Mouse (Mus musculus): ENCODE measurements at regions not wholly inside any gene's neighbourhood (a gene's known extent, or its start where the extent isn't known, plus 50 kb on each side); places are given as distances from the start of the nearest gene placed in this dataset.

DNA sequence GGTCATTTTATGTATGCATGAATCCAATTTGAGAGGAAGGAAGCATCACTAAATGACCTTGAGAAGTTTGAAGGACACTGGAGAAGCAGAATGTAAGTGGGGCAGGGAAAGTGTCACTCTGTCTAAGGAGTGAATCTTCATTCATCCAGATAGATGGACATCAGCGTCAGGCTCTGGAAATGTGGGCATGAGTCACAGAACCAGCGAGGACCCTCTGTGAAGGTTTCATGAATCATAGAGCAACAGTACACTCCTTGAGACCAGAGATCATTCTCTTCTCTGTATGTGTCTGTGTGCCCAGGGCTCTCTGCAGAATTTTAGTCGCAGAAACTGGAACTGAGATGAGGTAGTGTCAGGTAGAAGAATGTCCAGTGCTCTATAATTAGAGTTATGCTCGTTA lies 62.4 kb upstream of the Lypd6 start:
- peak; percentile 64 to 70 for DNase-seq (ENCODE audit: inconsistent age in 2 of 2, low spot score in 1 of 2)

DNA sequence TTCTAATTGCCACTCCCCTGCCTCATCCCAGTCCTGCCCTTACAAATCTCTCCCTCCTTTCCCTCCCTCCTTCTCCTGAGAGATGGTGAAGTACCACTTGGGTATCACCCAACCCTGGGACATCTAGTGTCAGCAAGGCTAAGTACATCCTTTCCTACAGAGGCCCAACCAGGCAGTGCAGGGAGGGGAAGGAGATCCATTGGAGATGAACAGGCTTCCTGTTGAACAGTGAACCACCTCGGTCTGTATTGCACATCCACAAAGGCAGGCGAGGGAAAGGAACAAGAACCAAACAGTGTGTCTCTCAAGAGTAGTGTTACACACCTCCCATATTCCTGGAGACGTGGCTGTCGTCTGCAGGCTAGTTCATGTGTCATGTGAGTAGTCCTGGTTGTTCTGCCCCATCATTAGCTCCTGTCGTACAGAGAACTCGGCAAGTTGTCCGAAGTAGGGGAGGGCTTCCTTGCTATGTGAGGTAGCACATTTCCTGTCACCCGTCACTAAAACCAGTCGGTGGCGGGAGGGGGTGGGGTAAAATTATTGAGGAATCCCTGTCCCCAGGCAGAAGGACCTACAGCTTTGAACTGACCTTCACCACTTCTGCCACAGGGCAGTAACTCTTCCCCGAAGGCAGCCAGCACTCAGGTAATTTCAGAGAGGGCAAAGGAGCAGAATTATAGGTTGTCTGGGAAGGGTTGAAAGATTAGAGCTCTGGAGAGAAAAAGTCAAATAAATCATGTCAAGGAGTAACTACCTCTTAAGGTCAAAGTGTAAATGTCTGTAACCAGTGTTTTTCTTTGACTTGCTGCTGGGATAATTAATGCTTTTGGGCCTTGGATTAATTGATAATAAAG lies 61.3 kb upstream of the Lypd6 start:
- DNase-seq (ENCODE audit: inconsistent age in 2 of 2, low spot score in 1 of 2), result peak; percentile 16 to 52

GRCm38 (mm10) chr2:50008282-50008681 lies 57.9 kb upstream of the Lypd6 start:
- DNase-seq (ENCODE audit: inconsistent age in 2 of 2, low spot score in 1 of 2), result no peak

DNA sequence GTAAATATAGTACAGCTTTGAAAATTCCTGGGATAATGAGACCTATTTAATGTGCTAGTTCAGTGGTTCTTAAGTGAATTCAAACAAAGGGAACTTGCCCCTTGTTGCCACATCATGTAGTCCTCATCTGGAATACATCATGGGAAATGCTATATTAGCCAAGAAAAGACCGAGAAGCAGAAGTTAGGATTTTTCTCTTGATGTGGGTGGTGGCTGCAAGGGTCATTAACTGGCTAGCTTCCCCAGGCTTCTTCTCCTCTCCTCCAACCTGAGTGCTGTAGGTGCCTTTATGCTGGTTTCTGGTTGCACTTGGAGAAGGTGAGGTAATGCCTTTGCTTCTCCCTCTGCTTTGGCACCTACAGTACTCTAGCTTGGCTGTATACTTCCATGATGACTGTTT lies 55.8 kb upstream of the Lypd6 start:
- DNase-seq (ENCODE audit: inconsistent age in 2 of 2, low spot score in 1 of 2), result no peak

GRCm38 (mm10) chr2:50012303-50012702 lies 53.9 kb upstream of the Lypd6 start:
- peak; percentile 37 to 68 for DNase-seq (ENCODE audit: inconsistent age in 2 of 2, low spot score in 1 of 2)

- no peak for DNase-seq (ENCODE audit: inconsistent age in 2 of 2, low spot score in 1 of 2)
Observed at GRCm38 (mm10) chr2:50013248-50013647, 53.0 kb upstream of the Lypd6 start.

DNA sequence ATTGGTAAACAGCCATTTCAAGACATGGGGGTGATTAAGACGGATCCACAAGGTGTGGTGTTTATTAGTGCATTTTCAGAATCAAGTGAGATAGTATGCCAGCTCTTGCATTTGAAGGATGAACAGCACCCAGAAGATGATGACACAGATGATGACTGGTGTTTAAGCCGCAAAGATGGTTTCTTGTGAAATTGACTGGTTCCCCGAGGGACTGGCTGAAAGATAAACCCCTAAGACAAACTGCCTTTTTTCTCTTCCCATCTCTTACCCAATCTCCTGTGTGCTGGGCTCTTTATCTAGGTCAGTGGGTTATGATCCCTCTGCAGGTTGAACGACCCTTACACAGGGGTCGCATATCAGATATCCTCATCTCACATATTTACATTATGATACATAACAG lies 52.3 kb upstream of the Lypd6 start:
- DNase-seq (ENCODE audit: inconsistent age in 2 of 2, low spot score in 1 of 2), result no peak

- DNase-seq (ENCODE audit: inconsistent age in 2 of 2, low spot score in 1 of 2), result no peak
Observed at GRCm38 (mm10) chr2:50014683-50015082, 51.5 kb upstream of the Lypd6 start.
